Mouse (Mus musculus): Measurements from ENCODE around the gene Nsrp1. TPM values are rescaled to one million over a fixed set of nuclear protein-coding genes. Genes with fewer than 3 reads are reported as not detected.
A peak's percentile ranks its signal among the peaks of the same experiment; 100 is the strongest.

Nsrp1 gene
- polyA plus RNA-seq, 1 experiment from 2014 or later: 66.1 TPM

DNA sequence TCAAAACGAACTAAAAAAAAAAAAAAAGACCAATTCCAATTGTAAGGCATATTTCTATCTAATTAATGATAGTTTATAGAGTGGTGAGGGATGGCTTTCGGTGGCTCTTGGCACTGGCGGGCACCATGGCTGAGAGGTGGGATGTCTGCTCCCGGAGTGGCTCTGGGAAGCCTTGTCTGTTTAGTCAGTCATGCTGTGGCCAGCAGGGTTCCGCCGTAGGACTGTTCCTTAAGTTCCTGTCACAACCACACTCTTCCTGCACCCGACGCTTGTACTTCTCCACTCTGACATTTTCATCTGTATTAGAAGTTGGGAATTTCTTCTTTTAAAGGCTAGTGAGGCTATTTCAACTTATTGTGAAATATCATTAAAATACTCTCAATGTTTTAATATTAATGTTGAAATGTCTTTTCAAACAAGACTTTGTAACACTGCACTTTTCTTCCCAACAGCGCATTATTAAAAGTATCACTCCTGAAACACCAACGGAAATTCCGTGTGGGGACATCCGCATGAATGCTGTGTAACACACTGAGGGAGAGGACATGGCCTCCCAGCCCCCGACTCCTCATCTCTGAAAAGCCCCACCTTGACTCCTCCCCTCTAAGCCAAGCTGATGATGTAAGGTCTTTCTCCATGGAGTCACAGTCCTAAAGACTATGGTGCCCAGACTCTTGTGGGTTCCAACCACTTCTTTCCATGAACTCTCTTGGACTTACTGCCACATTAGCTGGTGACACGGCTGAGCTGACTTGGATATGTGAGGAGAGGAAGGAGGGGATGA is 46.9 kb downstream of the Nsrp1 start:
- no peak overlapping the region for H3K9ac ChIP-seq
- no peak for ATAC-seq (ENCODE audit: insufficient read depth, low FRiP score, low read depth)
- H3K4me1 ChIP-seq: no peaks in the 10 kb centered on the region
- no peaks in the 10 kb centered on the region for H3K36me3 ChIP-seq
- no peak overlapping the region for H3K4me3 ChIP-seq (replicated peaks)
- no peaks in the 10 kb centered on the region for H3K27me3 ChIP-seq (replicated peaks)
- H3K4me2 ChIP-seq: no peak overlapping the region
- H3K9me3 ChIP-seq: no peaks in the 10 kb centered on the region
- no peak overlapping the region for H3K27ac ChIP-seq
- 71% methylated on average over 14 of the region's 14 CpGs for WGBS

DNA sequence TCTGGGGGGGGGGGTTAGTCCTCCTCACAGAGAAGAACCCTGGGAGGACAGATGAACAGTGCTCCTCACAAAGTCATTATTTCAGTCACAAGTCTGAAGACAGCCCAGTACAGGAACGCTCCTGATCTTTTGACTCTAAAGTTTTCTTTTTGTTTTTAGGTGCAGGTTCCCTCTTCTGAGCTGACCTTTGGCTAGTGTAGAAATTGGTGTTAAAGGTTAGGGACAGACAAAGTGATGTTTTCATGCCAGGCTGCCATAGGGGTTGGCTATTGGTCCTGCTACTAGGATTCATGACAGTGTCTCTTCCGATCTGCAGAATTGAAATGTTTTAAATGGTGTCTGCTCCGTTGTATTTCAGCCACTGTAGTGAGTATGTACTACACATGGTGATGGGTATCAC is 50.1 kb downstream of the Nsrp1 start:
- H3K27ac ChIP-seq: no peak overlapping the region
- 85% methylated on average over 3 of the region's 3 CpGs for WGBS
- H3K4me3 ChIP-seq (replicated peaks): no peak overlapping the region
- no peaks in the 10 kb centered on the region for H3K9me3 ChIP-seq
- H3K36me3 ChIP-seq: no peaks in the 10 kb centered on the region
- H3K4me1 ChIP-seq: no peaks in the 10 kb centered on the region
- H3K27me3 ChIP-seq (replicated peaks): no peaks in the 10 kb centered on the region
- H3K9ac ChIP-seq: no peak overlapping the region
- H3K4me2 ChIP-seq: no peak overlapping the region
- ATAC-seq (ENCODE audit: insufficient read depth, low FRiP score, low read depth): no peak

DNA sequence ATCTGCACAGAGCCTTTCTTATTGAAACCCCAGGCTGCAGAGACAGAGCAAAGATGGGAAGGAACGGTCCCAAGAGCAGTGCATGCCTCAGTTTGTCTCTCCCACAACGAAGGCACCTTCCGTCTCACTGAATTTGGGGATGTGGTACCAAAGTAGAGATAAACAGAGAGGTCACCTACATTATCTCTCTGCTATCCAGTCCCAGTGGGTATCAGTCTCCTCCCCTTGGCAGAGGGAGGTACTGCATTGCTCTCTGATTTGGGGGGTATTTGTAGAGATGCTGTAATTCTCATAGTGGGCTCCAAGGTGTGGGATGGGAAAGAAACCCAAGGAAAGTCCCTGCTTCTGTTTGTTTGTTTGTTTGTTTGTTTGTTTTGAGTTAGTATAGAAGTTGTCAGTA is 51.7 kb downstream of the Nsrp1 start:
- Histone ChIP-seq H3K4me1 (no peaks in the 10 kb centered on the region), H3K36me3 (no peaks in the 10 kb centered on the region), H3K27me3 (replicated peaks) (no peaks in the 10 kb centered on the region), H3K4me3 (replicated peaks) (no peak overlapping the region), H3K9me3 (no peaks in the 10 kb centered on the region), H3K9ac (no peak overlapping the region), H3K27ac (no peak overlapping the region), H3K4me2 (no peak overlapping the region)
- 67% methylated on average over 3 of the region's 3 CpGs for WGBS
- ATAC-seq (ENCODE audit: insufficient read depth, low FRiP score, low read depth): no peak

- H3K9me3 ChIP-seq: no peaks in the 10 kb centered on the region
- no peaks in the 10 kb centered on the region for H3K36me3 ChIP-seq
- WGBS: 69% methylated on average over 9 of the region's 9 CpGs
- H3K27me3 ChIP-seq (replicated peaks): no peaks in the 10 kb centered on the region
- H3K27ac ChIP-seq: no peak overlapping the region
- ATAC-seq (ENCODE audit: insufficient read depth, low FRiP score, low read depth): peak; percentile 56; the same call in 1 of the 2 replicates
- no peak overlapping the region for H3K4me3 ChIP-seq (replicated peaks)
- H3K4me1 ChIP-seq: no peaks in the 10 kb centered on the region
- no peak overlapping the region for H3K9ac ChIP-seq
- no peak overlapping the region for H3K4me2 ChIP-seq
Observed at GRCm38 (mm10) chr11:77021749-77022396, 56.4 kb downstream of the Nsrp1 start.

DNA sequence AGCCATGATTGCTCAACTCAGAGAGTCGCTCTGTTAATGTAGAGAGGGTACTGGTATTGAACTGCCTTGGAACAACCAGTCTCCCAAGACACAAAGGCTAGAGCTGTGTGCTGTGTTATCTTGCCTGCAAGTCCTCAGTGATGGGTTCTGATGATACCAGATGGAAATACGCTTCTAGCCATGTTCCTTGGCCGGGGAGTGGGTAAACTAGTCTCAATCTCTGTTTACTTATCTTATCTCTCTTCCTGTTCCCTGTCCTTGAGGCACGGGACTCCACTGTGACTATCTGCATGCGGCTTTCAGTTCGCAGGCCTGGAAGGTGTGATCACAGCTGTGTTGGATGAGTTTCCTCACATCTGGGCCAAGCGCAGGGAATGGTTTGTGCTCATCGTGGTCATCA is 58.7 kb downstream of the Nsrp1 start:
- H3K27me3 ChIP-seq (replicated peaks): no peaks in the 10 kb centered on the region
- H3K9me3 ChIP-seq: no peaks in the 10 kb centered on the region
- H3K4me3 ChIP-seq (replicated peaks): no peak overlapping the region
- ATAC-seq (ENCODE audit: insufficient read depth, low FRiP score, low read depth): no peak
- no peak overlapping the region for H3K27ac ChIP-seq
- no peak overlapping the region for H3K4me2 ChIP-seq
- no peaks in the 10 kb centered on the region for H3K4me1 ChIP-seq
- H3K36me3 ChIP-seq: no peaks in the 10 kb centered on the region
- 44% methylated on average over 8 of the region's 8 CpGs for WGBS
- no peak overlapping the region for H3K9ac ChIP-seq

- H3K4me2 ChIP-seq: no peak overlapping the region
- ATAC-seq (ENCODE audit: insufficient read depth, low FRiP score, low read depth): no peak
- H3K36me3 ChIP-seq: no peaks in the 10 kb centered on the region
- no peaks in the 10 kb centered on the region for H3K9me3 ChIP-seq
- H3K27ac ChIP-seq: no peak overlapping the region
- H3K27me3 ChIP-seq (replicated peaks): no peaks in the 10 kb centered on the region
- 79% methylated on average over 11 of the region's 11 CpGs for WGBS
- H3K4me3 ChIP-seq (replicated peaks): no peak overlapping the region
- H3K9ac ChIP-seq: no peak overlapping the region
- H3K4me1 ChIP-seq: no peaks in the 10 kb centered on the region
Observed at GRCm38 (mm10) chr11:77018046-77018445, 60.2 kb downstream of the Nsrp1 start.

DNA sequence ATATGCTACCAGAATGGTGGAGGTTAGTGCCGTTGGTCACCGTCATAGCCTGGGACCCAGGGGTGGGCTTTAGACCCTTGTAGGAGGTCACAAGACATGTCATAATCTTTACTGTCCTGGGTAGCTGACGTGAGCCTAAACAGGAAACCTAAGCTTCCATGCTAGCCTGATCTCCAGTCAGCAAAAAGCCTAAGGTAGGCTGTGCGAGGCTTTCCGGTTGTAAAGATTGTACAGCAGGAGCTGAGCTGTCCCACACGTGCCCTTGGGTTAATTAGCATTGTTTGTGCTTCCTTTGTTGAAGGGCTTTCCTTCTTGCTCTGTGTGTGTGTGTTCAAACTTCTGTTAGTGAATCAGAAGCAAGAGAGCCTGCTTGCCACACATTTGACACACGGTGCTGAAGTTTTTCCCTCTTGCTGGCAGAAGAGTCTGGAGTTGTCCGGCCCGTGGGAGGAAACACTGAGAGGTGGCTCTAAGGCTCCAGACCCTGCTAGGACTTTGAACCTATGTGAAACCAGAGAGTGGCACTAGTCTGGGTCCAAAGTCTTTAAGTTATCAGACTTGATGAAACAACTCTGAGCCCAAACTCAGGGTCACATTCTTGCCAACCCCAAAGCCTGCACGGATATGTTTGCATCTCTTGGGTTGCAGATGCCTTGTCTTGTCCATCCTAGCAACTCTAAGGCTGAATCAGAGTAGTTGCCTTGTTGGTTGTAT is 67.3 kb downstream of the Nsrp1 start:
- WGBS: 65% methylated on average over 10 of the region's 10 CpGs
- no peaks in the 10 kb centered on the region for H3K27me3 ChIP-seq (replicated peaks)
- no peak for ATAC-seq (ENCODE audit: insufficient read depth, low FRiP score, low read depth)
- no peak overlapping the region for H3K27ac ChIP-seq
- no peak overlapping the region for H3K4me3 ChIP-seq (replicated peaks)
- H3K36me3 ChIP-seq: no peaks in the 10 kb centered on the region
- no peak overlapping the region for H3K4me2 ChIP-seq
- H3K9ac ChIP-seq: no peak overlapping the region
- no peaks in the 10 kb centered on the region for H3K4me1 ChIP-seq
- H3K9me3 ChIP-seq: no peaks in the 10 kb centered on the region

DNA sequence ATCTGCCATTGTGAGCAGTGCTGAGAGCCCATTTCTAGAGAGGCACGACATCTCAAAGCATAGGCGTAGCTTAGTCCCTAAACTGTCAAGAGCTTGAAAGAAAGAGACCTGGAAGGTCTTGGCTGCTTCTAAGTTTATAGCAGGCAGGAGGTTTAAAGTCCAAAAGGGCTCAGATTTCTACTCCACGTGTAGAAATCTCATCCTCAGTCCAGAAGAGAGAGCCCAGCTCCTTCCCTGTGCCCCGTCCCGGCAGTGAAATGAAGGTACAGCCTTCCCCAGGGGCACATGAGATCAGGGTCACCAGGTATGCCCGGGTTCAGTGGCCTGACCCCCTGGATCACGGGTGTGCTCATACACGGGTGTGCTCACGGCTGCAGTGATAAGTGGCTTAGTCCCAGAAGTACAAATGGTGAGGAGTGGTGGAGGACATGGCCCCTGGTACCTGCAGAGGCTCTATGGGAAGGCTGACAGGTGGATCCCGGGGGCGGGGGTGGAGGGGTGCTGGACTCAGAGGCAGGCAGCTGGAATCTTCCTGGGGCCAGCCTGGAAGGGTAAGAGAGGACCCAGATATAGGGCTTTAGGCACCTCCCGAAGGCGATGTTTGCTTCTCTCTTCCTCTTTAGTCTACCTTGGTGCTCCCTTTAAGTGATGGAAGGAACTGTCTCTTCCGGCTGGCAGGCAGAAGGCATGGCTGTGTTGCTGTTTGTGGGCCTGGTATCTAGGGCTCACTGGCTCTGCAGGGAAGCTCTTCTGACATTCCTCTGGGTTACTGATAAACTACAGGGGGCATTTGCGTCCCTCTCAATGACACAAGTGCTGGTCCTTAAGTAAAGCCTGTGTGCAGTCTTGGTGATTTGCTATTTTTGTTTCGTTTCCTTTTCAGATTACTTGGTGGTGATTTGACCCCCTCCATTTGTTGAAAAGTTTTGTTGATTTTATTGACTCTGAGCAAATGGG is 68.9 kb downstream of the Nsrp1 start:
- WGBS: 58% methylated on average over 16 of the region's 16 CpGs
- Histone ChIP-seq H3K27ac (peak overlapping the region; percentile 55; the same call in 1 of the 2 replicates), H3K9me3 (no peaks in the 10 kb centered on the region), H3K36me3 (no peaks in the 10 kb centered on the region), H3K4me3 (replicated peaks) (no peak overlapping the region), H3K27me3 (replicated peaks) (no peaks in the 10 kb centered on the region), H3K9ac (no peak overlapping the region), H3K4me1 (no peaks in the 10 kb centered on the region), H3K4me2 (peak overlapping the region; percentile 14; the same call in 1 of the 2 replicates)
- peak; percentile 43; the same call in 1 of the 2 replicates for ATAC-seq (ENCODE audit: insufficient read depth, low FRiP score, low read depth)

DNA sequence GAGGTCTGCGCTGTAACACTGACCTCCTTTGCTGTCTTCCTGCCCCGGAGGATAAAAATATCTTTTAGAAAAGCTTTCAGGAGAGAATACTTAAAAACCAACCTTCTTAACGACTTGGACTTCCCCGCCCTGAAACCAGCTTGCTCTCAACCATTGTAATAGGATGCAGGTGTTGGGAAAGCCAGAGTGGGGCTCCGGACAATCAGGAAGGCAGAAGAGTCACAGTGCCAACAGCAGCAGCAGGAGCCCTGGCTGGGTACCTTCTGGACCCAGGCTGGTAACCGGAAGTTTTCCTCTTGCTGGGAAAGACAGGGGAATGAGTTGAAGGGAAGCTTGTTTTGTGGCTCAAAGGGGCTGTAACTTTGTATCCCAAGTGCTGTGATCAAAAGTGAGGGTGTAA is 71.6 kb downstream of the Nsrp1 start:
- no peaks in the 10 kb centered on the region for H3K36me3 ChIP-seq
- H3K4me3 ChIP-seq (replicated peaks): no peak overlapping the region
- H3K27me3 ChIP-seq (replicated peaks): no peaks in the 10 kb centered on the region
- 41% methylated on average over 6 of the region's 6 CpGs for WGBS
- H3K4me2 ChIP-seq: no peak overlapping the region
- H3K9me3 ChIP-seq: no peaks in the 10 kb centered on the region
- H3K9ac ChIP-seq: no peak overlapping the region
- H3K27ac ChIP-seq: no peak overlapping the region
- ATAC-seq (ENCODE audit: insufficient read depth, low FRiP score, low read depth): no peak
- H3K4me1 ChIP-seq: 0 out of 2 replicates have a peak, but pooled peaks cover 3% of the 10 kb centered on the region

DNA sequence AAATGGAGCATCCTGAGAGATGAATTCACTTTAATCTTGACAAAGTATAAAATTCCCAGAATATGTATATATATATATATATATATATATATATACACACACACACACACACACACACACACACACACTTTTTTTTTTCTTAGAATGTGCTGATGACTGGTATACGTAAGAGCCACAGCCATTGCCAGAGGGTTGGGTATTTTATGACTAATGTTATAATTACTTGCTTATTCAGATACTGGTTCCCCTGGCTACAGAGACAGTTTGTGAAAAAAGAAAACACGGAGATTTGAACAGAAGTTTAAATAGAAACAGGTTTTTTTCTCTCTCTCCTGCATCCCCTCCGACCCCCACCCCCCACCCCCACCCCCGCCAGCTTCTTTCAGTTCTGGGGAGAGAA is 72.4 kb downstream of the Nsrp1 start:
- ATAC-seq (ENCODE audit: insufficient read depth, low FRiP score, low read depth): no peak
- no peaks in the 10 kb centered on the region for H3K9me3 ChIP-seq
- H3K9ac ChIP-seq: no peak overlapping the region
- no peak overlapping the region for H3K4me2 ChIP-seq
- WGBS: 40% methylated on average over 4 of the region's 4 CpGs
- no peak overlapping the region for H3K27ac ChIP-seq
- H3K27me3 ChIP-seq (replicated peaks): 0 out of 2 replicates have a peak, but pooled peaks cover 5% of the 10 kb centered on the region
- no peak overlapping the region for H3K4me3 ChIP-seq (replicated peaks)
- H3K36me3 ChIP-seq: no peaks in the 10 kb centered on the region
- 0 out of 2 replicates have a peak, but pooled peaks cover 3% of the 10 kb centered on the region for H3K4me1 ChIP-seq

DNA sequence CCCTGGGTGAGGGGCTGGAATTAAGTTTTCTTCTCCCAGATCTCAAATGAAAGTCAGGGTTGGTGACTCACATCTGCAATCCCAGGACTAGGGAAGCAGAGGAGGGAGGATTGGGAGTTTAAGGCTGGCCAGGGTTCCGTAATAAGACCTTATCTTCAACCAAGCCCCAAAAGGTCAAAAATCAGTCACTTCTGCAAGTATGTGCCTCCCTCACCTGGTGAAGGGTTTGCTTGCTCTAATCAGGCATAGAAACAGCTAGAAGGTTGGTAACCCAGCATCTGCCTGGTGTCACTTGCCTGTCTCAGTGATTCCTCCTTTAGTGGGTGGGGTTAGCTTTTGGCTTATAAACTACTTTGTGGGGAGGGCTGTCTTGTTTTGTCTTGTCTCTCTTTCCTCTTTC is 75.9 kb downstream of the Nsrp1 start:
- no peaks in the 10 kb centered on the region for H3K36me3 ChIP-seq
- H3K9me3 ChIP-seq: no peaks in the 10 kb centered on the region

More for the DNA sequence above, 75.9 kb downstream of the Nsrp1 start:
- no peak overlapping the region for H3K27ac ChIP-seq
- no peak overlapping the region for H3K9ac ChIP-seq
- ATAC-seq (ENCODE audit: insufficient read depth, low FRiP score, low read depth): no peak
- H3K4me1 ChIP-seq: peaks cover 16% of the 10 kb centered on the region
- H3K27me3 ChIP-seq (replicated peaks): peaks cover 24% of the 10 kb centered on the region
- no peak overlapping the region for H3K4me3 ChIP-seq (replicated peaks)
- 60% methylated on average over 1 of the region's 1 CpGs for WGBS
- no peak overlapping the region for H3K4me2 ChIP-seq

Data from stomach, embryonic 15.5 days (tissue).